Mouse (Mus musculus) testis, postnatal 10 days (tissue): ENCODE results near the gene Ezh2.

Experiments
- DNase-seq: peaks from one replicate; pipeline ENCODE4 v3.0.0; 2021; ENCODE audit warnings: low spot score

Ezh2 gene

GRCm38 (mm10) chr6:47535333-47535732 lies 59.8 kb downstream of the Ezh2 start:
- no peak for DNase-seq

GRCm38 (mm10) chr6:47532547-47532946 lies 62.6 kb downstream of the Ezh2 start:
- no peak for DNase-seq

GRCm38 (mm10) chr6:47527655-47528054 lies 67.5 kb downstream of the Ezh2 start:
- DNase-seq, result no peak

GRCm38 (mm10) chr6:47527129-47527528 lies 68.0 kb downstream of the Ezh2 start:
- DNase-seq, result no peak

- no peak for DNase-seq
Measured at GRCm38 (mm10) chr6:47526446-47526845, 68.7 kb downstream of the Ezh2 start.

- DNase-seq, result no peak
Measured at GRCm38 (mm10) chr6:47525041-47525440, 70.1 kb downstream of the Ezh2 start.

- no peak for DNase-seq
Measured at GRCm38 (mm10) chr6:47522431-47522830, 72.7 kb downstream of the Ezh2 start.

GRCm38 (mm10) chr6:47520030-47520429 lies 75.1 kb downstream of the Ezh2 start:
- no peak for DNase-seq

- no peak for DNase-seq
Measured at GRCm38 (mm10) chr6:47494562-47494961, 100.6 kb downstream of the Ezh2 start.

GRCm38 (mm10) chr6:47482027-47482426 lies 113.1 kb downstream of the Ezh2 start:
- DNase-seq, result no peak
